Mouse (Mus musculus) limb, embryonic 12.5 days (tissue): ENCODE results near the gene Gm11444. TPM values are rescaled to one million over a fixed set of nuclear protein-coding genes. Genes with fewer than 3 reads are reported as not detected.

Experiments used
- ATAC-seq: fragments of 200-750 bp; cut with Nextera tagmentation; 2 replicates; pipeline ENCODE4 v1.8.0; 2017; ENCODE audit warnings: low read depth, moderate TSS enrichment; ENCODE audit not compliant: insufficient number of reproducible peaks, insufficient read depth, low FRiP score, low TSS enrichment
- H3K27ac ChIP-seq: fragments of 300-500 bp; sonication (generic); 2 replicates; pipeline ENCODE4 v1.5.1; 2016; ENCODE audit warnings: mild to moderate bottlenecking, moderate library complexity
- H3K27me3 ChIP-seq: fragments of 300-500 bp; sonication (generic); 2 replicates; pipeline ENCODE4 v1.6.1; 2016; ENCODE audit warnings: mild to moderate bottlenecking, moderate library complexity
- H3K36me3 ChIP-seq: fragments of 300-500 bp; sonication (generic); 2 replicates; pipeline ENCODE4 v1.6.1; 2016; ENCODE audit warnings: mild to moderate bottlenecking, moderate library complexity
- H3K4me1 ChIP-seq: fragments of 300-500 bp; sonication (generic); replicated peaks from 2 replicates; pipeline ENCODE4 v1.6.1; 2016
- H3K4me2 ChIP-seq: fragments of 300-500 bp; sonication (generic); 2 replicates; pipeline ENCODE4 v1.6.1; 2016; ENCODE audit warnings: mild to moderate bottlenecking, moderate library complexity
- H3K4me3 ChIP-seq: fragments of 300-500 bp; sonication (generic); replicated peaks from 2 replicates; pipeline ENCODE4 v1.5.1; 2016; ENCODE audit warnings: mild to moderate bottlenecking
- H3K9ac ChIP-seq: fragments of 300-500 bp; sonication (generic); replicated peaks from 2 replicates; pipeline ENCODE4 v1.6.1; 2016; ENCODE audit warnings: mild to moderate bottlenecking, moderate library complexity
- H3K9me3 ChIP-seq: fragments of 300-500 bp; sonication (generic); 2 replicates; pipeline ENCODE4 v1.6.1; 2016; ENCODE audit warnings: mild to moderate bottlenecking, moderate library complexity
- WGBS: fragments of 180-500 bp; shearing (Covaris S2); methylation state at CpG from one replicate; pipeline ENCODE4 v1.1.7; 2016; 5-methylcytosine and 5-hydroxymethylcytosine counted together
- polyA plus RNA-seq: library from polyadenylated mRNA; unstranded; fragments of >200 nt; fragmentation: Nextera tagmentation; extraction: Ambion mirVana; gene quantifications from 2 replicates; pipeline ENCODE4 v1.2.1, GENCODE M21; 2016

Gm11444 gene
- polyA plus RNA-seq, 1 experiment from 2014 or later = not detected

DNA sequence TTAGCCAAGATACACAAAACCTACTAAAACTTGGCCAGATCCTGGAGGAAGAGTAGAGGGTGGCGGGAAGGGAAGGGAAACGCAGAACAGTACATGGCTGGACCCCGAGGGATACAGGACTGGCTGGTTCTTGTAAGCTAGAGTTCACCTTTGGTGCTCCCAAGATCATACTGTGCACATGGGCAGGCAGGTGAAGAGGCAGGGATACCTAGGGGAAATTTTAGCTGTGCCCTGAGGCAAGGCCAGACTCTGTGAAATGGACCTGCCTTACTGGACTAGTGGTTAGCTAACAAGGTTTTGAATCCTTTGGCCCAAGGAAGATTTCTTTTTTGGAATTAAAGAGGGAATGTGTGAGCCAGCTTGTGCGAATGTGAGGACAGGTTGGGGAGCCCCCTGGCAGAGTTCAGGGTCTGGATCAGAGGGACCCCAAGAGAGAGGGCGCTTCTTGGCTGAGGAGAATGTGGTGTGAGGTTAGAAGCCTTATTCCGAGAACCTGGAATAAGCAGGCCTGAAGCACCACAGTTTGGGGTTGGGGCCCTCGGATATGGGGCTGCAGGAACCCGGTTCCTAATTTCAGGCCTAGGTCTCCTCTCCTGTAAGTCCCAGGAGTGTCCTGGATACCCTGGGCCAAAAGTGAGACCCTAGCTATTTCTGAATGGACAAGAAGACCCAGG, 39.1 kb upstream of the Gm11444 start:
- 0 out of 2 replicates have a peak, but pooled peaks have one; percentile 4 for ATAC-seq
- no peaks in the 10 kb centered on the region for H3K36me3 ChIP-seq
- H3K4me3 ChIP-seq = peak overlapping the region; percentile 64
- peaks cover 59% of the 10 kb centered on the region for H3K4me1 ChIP-seq
- peak overlapping the region; percentile 94 for H3K27ac ChIP-seq
- WGBS = 16% methylated on average over 8 of the region's 8 CpGs
- H3K9ac ChIP-seq = peak overlapping the region; percentile 95
- H3K4me2 ChIP-seq = peak overlapping the region; percentile 80
- H3K9me3 ChIP-seq = no peaks in the 10 kb centered on the region
- peaks cover 76% of the 10 kb centered on the region for H3K27me3 ChIP-seq

DNA sequence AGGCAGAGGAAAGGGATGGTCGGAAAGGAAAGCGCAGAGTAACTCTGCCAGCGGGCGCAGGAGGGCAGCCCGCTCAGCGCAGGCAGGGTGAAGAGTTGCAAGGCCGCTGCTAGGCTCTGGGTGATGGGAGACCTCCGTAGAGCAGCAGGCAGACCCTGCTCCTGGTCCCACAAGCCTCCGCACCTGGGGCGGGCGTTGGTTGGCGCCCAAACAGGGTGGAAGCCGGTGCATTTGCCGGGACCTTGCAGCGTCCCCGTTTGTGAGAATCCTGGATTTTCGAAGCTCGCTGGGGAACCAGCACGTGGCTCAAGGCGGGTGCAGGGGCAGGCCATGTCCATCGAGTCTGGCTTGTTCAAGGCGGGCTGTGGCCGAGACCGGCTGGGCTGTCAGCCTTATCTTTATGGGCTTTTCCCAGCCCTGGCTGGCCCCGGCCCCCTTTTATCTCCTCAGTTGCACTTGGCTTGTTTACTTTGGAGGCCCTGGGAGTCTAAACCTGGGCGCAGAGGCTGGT, 38.4 kb upstream of the Gm11444 start:
- ATAC-seq = no peak
- peak overlapping the region; percentile 94 for H3K27ac ChIP-seq
- peak overlapping the region; percentile 95 for H3K9ac ChIP-seq
- H3K36me3 ChIP-seq = no peaks in the 10 kb centered on the region
- peak overlapping the region; percentile 80 for H3K4me2 ChIP-seq
- H3K4me3 ChIP-seq = peak overlapping the region; percentile 64
- peaks cover 70% of the 10 kb centered on the region for H3K27me3 ChIP-seq
- 4% methylated on average over 26 of the region's 26 CpGs for WGBS
- H3K9me3 ChIP-seq = no peaks in the 10 kb centered on the region
- peaks cover 52% of the 10 kb centered on the region for H3K4me1 ChIP-seq

DNA sequence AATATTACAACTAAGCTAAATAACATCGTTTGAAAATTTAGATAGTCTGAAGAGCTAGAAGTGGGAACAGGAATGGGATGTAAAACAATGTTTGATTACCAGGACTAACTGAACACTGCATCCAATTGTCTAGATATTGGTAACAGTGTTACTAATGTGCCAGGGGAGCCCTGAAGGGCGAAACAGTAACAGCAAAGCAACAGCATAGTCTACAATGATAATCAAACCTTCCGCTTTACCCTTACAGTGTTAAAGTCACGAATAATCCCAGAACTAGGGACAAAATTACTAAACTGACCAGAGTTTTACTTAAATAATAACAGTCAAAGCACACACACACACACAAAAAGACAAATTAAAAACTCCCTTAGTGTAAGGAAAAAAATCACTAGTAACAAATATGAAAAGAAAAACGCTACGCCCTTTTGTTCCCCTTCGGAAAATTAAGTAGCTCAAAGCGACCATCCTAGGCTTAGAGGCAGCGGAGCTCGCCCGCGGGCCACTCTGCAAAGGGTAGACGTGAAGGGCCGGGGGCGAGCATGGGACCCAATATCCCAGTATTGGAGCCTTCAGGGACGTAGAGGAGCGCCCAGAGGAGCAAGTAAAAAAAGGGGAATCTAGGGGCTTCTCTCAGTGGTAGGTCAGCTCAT, 37.8 kb upstream of the Gm11444 start:
- H3K4me3 ChIP-seq = peak overlapping the region; percentile 64
- peak overlapping the region; percentile 94 for H3K27ac ChIP-seq
- H3K9ac ChIP-seq = peak overlapping the region; percentile 95
- H3K4me2 ChIP-seq = peak overlapping the region; percentile 80
- no peaks in the 10 kb centered on the region for H3K36me3 ChIP-seq
- ATAC-seq = no peak
- H3K9me3 ChIP-seq = no peaks in the 10 kb centered on the region
- peaks cover 65% of the 10 kb centered on the region for H3K27me3 ChIP-seq
- 3% methylated on average over 17 of the region's 17 CpGs for WGBS
- peaks cover 49% of the 10 kb centered on the region for H3K4me1 ChIP-seq

DNA sequence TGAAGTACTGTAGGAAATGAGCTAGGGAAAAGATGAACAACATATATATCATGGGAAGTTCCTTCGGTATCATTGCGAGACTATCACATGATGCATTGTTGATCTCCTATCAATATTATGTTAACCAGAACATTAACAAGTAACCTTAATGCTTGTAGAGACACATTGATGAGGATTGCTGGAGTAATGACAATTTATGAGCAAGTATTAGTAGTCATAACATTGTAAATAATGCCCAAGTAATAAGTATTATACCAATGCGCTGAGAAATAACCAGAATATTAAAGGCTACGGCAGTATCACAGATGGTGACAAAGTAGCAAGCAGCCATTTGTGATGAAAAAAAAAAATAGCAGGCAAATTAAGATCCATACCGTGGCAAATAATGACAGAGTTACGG, 37.1 kb upstream of the Gm11444 start:
- H3K4me3 ChIP-seq = peak overlapping the region; percentile 64
- H3K4me2 ChIP-seq = peak overlapping the region; percentile 80
- no peaks in the 10 kb centered on the region for H3K9me3 ChIP-seq
- peaks cover 43% of the 10 kb centered on the region for H3K4me1 ChIP-seq
- WGBS = 14% methylated on average over 6 of the region's 6 CpGs
- H3K36me3 ChIP-seq = no peaks in the 10 kb centered on the region
- H3K9ac ChIP-seq = peak overlapping the region; percentile 95
- no peak for ATAC-seq
- H3K27me3 ChIP-seq = peaks cover 58% of the 10 kb centered on the region
- no peak overlapping the region for H3K27ac ChIP-seq

DNA sequence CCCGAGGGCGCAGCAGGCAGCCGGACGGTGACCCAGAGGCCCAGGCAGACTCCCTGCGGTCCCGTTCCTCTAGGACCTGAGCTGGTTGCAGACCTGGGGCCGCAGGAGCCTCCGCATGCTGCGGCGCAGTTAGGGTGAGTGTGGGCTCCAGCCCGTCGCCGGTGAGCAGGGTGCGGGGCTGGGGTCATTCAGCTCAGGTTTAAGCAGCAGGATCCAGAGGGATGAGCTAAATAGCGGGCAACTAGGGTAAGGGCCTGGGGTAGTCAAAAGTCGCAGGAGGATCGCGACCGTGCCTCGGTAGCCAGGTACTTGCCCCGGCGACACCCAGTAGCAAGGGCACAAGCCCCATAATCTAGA, 36.3 kb upstream of the Gm11444 start:
- Histone ChIP-seq H3K4me1 (peaks cover 36% of the 10 kb centered on the region), H3K9me3 (no peaks in the 10 kb centered on the region), H3K4me2 (peak overlapping the region; percentile 80), H3K4me3 (peak overlapping the region; percentile 64), H3K36me3 (no peaks in the 10 kb centered on the region), H3K27ac (peak overlapping the region; percentile 95), H3K27me3 (peaks cover 50% of the 10 kb centered on the region), H3K9ac (peak overlapping the region; percentile 96)
- ATAC-seq = no peak
- 3% methylated on average over 22 of the region's 22 CpGs for WGBS

DNA sequence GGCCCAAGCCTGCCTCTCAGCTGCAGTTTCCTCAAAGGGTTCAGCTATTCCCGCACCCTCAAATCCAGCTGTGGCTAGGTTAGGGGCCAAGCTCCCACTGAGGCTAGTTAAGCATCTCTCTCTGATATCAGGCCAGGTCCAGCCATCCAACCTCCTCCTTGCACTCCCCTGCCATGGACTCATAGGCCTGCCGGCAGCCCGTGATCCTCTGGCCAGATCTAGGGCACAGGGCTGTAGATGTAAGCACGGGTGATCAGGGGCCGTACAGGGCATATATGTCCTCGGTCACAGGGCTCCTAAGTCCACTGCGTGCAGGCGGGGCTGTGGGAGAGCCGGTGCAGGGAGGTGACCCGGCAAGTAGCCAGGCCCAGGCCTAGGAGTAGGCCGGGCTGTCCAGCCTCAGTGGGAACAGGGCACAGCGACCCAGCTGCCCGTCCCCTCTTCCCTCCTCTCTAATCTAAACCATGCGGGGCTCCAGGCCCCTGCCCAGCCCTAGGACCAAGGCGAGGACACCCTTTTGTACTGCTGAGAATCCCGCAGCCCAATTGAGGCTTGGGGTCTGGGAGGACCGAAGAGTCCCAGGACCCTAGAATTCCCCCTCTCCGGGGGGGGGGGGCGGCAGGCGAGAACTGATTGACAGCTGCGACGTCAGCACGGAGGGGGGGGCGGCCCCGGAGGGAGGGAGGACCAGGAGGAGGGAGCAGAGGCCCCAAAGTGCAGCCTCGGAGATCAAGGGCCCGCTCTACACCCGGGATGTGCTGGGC, 35.7 kb upstream of the Gm11444 start, which contains the start of gene Tbx4:
Gene Tbx4 (plus strand): TSS at position 758 of the 764 bp plus-strand sequence.
- H3K4me1 ChIP-seq = peaks cover 36% of the 10 kb centered on the region
- H3K4me2 ChIP-seq = peak within 1 kb of the TSS; percentile 80

DNA sequence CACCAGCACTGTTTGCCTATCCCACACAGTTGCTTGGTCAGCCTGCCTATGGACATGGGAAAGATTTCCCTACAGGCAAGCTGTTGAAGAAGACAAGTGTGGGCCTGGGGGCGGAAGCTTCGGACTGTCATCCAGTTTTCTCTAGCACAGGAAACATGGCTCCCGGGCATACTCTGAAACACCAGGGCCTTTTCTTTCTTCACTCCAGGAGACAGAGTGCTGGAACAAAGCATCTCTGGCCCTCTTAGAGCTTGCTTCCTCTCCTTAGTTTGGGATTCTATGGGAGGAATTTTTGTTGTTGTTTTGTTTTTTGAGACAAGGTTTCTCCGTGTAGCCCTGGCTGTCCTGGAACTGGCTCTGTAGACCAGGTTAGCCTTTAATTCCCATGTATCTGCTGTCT, 34.4 kb upstream of the Gm11444 start:
- no peaks in the 10 kb centered on the region for H3K9me3 ChIP-seq
- H3K4me3 ChIP-seq = no peak overlapping the region
- H3K27ac ChIP-seq = no peak overlapping the region
- H3K36me3 ChIP-seq = no peaks in the 10 kb centered on the region
- H3K27me3 ChIP-seq = peaks cover 31% of the 10 kb centered on the region
- WGBS = 69% methylated on average over 4 of the region's 4 CpGs
- H3K9ac ChIP-seq = no peak overlapping the region
- H3K4me2 ChIP-seq = no peak overlapping the region
- H3K4me1 ChIP-seq = peaks cover 30% of the 10 kb centered on the region
- no peak for ATAC-seq

More for the DNA sequence above, 35.7 kb upstream of the Gm11444 start, which contains the start of gene Tbx4:
- Histone ChIP-seq H3K4me3 (peak within 1 kb of the TSS; percentile 64), H3K36me3 (no peaks in the 10 kb centered on the region), H3K27ac (peak within 1 kb of the TSS; percentile 95), H3K9ac (peak within 1 kb of the TSS; percentile 96), H3K27me3 (peaks cover 44% of the 10 kb centered on the region), H3K9me3 (no peaks in the 10 kb centered on the region)
- peak; percentile 68 for ATAC-seq
- WGBS = 12% methylated on average over 19 of the region's 28 CpGs

DNA sequence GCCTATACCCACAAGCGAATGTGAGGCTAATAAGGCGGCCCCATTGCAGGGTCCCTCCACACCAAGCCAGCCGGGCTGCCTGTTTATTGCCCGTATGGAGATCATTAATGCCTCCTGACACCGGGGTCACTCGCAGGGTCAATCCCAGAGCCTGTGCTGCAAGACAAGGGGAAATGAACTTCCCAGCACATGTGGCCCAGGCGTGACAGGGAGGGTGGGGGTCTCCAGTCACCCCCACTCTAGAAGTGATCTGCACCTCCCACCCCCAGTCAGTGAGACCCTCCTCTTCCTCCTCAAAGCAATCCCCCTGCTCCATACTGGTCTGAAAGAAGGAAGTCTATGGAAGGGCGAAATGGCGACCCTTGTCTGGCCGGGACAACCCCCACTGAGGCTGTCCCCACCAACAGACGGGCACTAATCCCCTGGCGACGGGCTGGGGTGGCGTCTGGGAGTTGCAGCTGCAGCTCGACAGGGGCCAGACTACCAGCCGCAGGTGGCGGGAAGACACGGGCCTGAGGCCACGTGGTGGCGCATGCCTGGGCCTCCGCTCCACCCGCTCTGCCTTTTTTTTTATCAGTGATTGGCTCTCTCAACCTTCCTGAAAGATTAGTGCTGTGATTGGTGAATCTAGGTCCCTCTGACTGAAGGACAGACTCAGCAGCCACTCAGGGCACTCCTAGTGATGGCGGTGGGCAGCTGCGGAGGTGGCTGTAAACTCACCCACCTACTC, 26.1 kb upstream of the Gm11444 start:
- Histone ChIP-seq H3K4me1 (peaks cover 36% of the 10 kb centered on the region), H3K9me3 (no peaks in the 10 kb centered on the region), H3K4me3 (peak overlapping the region; percentile 20), H3K4me2 (peak overlapping the region; percentile 53), H3K27ac (peak overlapping the region; percentile 92), H3K27me3 (no peaks in the 10 kb centered on the region), H3K36me3 (no peaks in the 10 kb centered on the region), H3K9ac (0 out of 2 replicates have a peak overlapping the region, but pooled peaks have one; percentile 12)
- ATAC-seq = peak; percentile 86
- 18% methylated on average over 24 of the region's 24 CpGs for WGBS

DNA sequence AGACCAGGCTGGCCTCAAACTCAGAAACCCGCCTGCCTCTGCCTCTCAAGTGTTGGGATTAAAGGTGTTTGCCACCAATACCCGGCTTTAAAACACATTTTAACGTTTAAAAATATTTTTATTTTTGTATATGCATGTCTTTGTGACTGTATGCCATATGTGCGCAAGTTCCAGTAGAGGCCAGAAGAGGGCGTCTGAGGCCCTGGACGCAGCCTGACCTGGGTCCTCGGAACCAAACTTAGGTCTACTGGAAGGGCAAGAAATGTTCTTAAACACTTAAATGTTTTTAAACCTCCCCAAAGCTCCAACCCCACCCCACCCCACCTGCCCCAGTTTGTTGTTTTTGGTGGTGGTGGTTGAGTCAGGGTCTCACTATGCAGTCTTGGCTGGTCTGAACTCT, 14.2 kb upstream of the Gm11444 start:
- WGBS = 40% methylated on average over 7 of the region's 7 CpGs
- ATAC-seq = no peak
- H3K36me3 ChIP-seq = no peaks in the 10 kb centered on the region

DNA sequence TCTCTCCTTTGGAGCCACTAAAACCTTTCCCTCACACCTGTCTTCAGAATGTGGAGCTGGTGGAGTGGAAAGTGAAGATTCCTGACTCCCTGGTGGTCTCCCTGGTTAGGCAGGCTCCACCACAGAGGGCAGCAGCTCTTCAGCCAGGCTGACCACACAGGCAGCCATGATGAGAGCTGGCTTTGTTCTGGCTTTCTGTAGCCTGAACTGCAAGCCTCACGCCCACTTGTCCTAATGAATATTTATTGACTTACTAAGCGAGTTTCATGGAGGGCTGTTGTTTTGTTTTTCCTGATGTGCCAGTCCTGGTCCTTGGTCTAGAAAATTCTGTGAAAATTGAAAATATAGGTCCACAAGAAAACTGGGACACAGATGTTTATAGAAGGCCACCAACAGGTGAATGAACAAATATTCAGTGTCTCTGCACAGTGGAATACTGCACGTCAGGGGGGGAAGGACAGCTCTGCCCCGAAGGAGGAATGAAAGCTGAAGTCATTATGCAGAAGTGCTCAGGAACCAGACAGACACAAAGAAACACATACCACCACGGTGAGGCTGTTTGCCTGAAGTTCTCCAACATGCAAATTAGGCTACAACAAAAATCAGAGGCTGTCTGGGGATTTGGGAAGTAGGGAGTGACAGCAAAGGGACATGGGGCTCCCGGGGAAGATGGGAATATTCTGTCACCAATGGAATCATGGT, 8.0 kb upstream of the Gm11444 start:
- peaks cover 4% of the 10 kb centered on the region; the same call in 1 of the 2 replicates for H3K9me3 ChIP-seq
- no peak overlapping the region for H3K4me3 ChIP-seq
- peak overlapping the region; percentile 18; the same call in 1 of the 2 replicates for H3K27ac ChIP-seq
- WGBS = 32% methylated on average over 6 of the region's 6 CpGs
- no peaks in the 10 kb centered on the region for H3K36me3 ChIP-seq
- no peak overlapping the region for H3K9ac ChIP-seq
- H3K4me2 ChIP-seq = no peak overlapping the region
- no peak for ATAC-seq
- no peaks in the 10 kb centered on the region for H3K27me3 ChIP-seq
- H3K4me1 ChIP-seq = peaks cover 6% of the 10 kb centered on the region

More for the DNA sequence above, 14.2 kb upstream of the Gm11444 start:
- no peak overlapping the region for H3K4me3 ChIP-seq
- H3K4me2 ChIP-seq = no peak overlapping the region
- no peaks in the 10 kb centered on the region for H3K27me3 ChIP-seq
- no peak overlapping the region for H3K27ac ChIP-seq
- no peaks in the 10 kb centered on the region; the same call in 1 of the 2 replicates for H3K4me1 ChIP-seq
- H3K9me3 ChIP-seq = no peaks in the 10 kb centered on the region
- no peak overlapping the region for H3K9ac ChIP-seq
